Mouse (Mus musculus) hindlimb bud, embryonic 11.5 days (tissue): ENCODE data around the gene Dcun1d2.

Experiments
- DNase-seq: peaks from one replicate; pipeline ENCODE4 v3.0.0-alpha.2; 2012; ENCODE audit warnings: low read depth, low spot score; ENCODE audit errors: extremely low spot score

Gene Dcun1d2

DNA sequence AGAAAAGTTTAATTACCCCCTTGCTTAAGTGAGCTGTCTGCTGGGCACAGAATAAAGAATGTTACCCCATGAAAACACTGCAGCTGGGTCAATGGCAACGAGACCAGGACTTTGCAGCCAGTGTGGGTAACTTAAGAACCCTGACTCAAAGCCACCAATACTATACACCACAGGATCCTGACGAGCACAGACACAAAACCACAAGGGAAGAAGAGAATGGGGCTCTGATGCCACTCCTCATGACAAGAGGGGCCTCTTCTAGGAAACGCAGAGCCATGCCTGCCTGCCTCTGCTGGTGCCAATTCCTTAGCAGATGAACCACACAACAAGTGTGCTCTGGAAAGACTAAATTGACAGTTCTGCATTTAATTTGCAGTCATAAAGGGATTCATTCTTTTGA is 24.6 kb downstream of the Dcun1d2 start:
- DNase-seq, result no peak

GRCm38 (mm10) chr8:13254019-13254418 is 33.9 kb downstream of the Dcun1d2 start, which contains the start of gene Adprhl1:
Gene Adprhl1 (minus strand): TSS chr8:13254162.
- DNase-seq, result no peak

DNA sequence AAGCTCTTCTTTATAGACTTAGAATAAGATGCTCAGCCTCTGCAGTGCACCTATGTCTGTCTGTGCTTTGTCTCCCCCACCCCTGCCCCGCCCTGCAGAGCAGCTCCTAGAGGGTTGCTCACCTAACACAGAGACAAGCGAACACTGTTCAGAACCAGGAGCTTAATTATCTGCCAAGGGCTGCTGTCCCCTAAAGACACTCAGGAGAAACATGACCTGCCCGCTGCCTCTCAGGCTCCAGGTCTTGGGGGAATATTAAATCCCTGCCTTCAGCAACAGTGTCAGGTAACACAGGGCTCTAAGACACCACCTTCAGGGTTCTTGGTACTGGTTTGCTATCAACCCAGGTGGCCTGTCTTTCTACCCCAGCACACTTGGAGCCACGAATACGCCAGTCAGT is 34.5 kb downstream of the Dcun1d2 start:
- no peak for DNase-seq

DNA sequence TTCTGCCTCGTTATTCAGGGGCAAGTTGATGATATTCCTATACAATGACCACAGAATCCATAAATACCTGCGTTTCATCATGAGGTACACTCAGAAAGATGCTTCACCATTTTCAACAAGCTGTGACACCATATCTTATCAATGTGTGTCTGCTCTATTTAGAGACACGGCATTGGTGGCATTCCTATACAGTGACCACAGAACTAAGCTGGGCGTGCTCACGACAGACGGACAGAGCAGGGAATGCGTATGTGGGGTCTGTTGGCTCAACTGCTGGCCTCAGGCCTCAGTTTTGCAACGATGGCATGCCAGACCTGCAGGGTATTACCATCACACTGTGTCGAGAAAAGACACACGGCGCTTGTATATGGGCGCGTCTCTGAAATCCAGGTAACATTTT is 35.1 kb downstream of the Dcun1d2 start:
- DNase-seq, result no peak

GRCm38 (mm10) chr8:13244343-13244880 is 43.5 kb downstream of the Dcun1d2 start:
- no peak for DNase-seq

DNA sequence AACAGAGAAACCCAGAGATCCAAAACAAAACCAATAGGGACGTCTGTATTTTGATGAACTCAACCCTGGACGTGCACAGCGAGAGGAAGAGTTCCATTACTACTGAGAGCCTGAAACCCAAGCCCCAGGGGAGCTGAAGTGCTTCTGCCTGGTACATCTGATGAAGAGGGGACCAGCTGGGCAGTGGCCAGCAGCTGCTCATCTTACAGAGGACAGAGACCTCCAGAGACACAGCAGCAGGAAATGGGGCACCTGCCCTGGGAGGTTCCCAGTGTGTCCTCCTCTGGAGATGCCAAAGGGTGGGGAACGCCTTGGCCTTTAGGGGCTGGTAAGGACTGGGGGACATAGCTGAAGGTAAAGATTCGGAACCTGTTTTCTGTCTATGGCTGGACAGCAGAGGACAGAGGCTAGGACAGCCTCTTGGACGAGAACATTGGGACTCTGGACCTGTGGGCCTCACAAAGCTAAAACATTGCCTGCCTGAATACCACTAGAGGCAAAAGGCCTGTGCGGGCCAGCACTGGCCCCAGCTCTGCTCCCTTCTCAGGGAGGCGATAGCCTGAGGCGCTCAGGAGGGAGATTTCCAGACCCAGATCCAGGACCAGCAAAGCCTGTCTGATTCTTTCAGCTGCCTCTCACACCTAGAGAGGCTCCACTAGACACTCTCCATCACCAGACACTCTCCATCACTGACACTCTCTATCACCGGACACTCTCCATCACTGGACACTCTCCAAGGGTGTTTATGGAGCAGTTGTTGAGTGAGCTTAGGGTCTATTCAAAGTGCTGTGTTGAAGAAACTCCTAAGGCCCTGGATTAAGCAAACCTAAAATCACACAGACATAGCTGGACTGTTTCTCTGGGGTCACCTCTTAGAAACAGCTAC is 44.7 kb downstream of the Dcun1d2 start:
- no peak for DNase-seq

DNA sequence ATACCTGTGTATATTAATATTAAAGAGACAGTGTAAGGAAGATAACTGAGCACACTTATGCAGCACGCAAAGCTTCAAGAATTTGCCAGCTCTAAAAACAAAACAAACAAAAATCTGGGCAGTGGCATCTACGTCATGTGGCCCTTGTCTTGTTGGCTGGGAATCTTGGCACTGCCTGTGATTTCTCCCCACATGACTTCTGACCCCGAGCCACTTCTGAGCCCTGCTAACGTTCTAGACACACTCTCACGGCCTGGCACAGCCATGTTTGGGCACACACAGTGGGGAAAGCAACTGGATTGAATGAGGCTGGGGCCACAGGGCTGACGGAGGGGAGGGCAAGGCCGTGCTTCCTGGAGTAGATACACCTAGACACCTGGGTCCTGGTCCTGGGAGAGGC is 47.2 kb downstream of the Dcun1d2 start:
- no peak for DNase-seq

DNA sequence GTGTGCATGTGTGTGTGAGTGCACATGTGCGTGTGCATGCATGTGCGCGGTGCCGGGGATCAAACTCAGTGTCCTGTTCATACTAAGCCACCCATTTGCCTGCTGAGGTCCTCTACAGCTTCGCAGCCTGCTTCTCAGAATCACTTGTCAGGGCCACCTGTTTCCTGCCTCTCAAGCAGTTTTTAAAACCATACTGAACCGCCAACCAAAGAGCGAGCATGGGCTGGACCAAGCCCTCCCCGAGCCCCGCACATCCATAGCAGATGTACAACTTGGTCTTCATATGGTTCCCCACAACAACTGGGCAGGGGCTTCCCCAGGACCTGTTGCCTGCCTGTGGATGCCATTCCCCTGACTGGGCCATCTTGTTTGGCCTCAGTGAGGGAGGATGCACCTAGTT is 47.9 kb downstream of the Dcun1d2 start:
- no peak for DNase-seq

DNA sequence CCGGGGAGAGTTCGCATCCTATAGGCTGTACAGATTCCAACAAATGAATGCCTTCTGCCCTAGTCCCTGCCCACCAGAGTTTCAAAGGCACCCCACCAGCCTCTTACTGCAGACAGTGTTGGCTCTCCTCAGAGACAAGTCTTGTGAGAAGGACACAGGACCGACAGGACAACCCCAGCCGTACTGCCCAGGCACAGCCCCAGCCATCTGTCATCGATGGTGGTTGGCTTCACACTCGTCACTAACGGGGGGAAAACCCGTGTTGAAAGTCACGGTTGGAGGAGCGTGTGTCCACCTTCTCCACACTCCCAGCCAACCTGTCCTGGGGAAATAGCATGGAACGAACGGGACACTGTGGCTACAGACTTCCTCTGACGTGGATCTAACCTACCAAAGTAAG is 53.1 kb downstream of the Dcun1d2 start:
- no peak for DNase-seq

GRCm38 (mm10) chr8:13230471-13230870 is 57.5 kb downstream of the Dcun1d2 start:
- DNase-seq, result no peak

GRCm38 (mm10) chr8:13229802-13230201 is 58.1 kb downstream of the Dcun1d2 start:
- no peak for DNase-seq

DNA sequence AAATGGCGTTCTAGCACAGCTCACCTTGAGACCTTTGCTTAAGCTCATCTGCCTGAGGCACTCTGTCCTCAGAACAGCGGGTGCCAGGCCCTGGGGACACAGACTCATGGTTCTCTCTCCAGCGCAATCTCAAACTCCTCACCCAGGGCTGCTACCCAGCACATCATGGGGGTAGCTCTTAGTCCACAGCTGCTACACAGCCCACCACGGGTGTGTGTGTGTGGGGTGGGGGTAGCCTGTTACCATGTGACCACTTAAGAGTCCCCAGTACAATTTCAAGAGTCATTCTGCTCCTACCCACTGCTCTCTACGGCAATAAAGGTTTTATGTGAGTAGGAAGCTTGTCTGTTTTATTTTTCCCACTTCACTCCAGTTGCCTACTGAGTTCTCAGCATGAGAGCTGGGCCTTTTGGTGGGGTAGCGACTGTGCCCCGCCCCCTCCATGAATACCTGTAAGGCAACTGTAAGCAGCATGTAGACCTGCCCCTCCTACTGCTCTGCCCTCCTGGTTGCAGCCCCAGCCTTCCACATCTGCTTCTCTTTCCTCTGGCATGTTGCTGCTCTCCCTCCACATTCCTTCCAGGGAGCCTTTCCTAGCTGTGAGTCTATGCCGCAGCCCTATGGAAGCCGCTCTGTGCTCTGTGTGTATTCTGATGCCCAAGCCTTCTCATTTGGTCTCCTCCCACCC is 58.9 kb downstream of the Dcun1d2 start:
- no peak for DNase-seq

GRCm38 (mm10) chr8:13227184-13227583 is 60.7 kb downstream of the Dcun1d2 start:
- no peak for DNase-seq

DNA sequence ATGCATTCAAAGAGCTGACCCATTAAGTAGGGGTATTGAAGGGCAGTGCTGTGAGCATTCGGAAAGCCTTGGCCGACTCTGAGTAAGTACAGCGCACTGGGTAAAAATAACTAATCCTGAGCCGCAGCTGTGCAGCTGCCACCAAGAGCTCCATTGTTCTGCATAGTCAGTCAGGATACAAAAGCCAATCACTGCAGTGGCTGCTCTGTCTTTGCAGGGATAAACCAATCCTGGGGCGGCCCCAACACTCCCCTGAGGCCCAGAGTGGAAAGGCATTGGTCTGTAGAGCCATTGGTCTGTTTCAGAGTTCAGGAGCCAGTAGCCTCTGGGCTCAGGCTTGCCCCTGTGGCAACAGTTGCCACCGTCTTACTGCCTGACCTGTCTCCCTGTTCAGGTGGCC is 61.6 kb downstream of the Dcun1d2 start:
- DNase-seq, result no peak

DNA sequence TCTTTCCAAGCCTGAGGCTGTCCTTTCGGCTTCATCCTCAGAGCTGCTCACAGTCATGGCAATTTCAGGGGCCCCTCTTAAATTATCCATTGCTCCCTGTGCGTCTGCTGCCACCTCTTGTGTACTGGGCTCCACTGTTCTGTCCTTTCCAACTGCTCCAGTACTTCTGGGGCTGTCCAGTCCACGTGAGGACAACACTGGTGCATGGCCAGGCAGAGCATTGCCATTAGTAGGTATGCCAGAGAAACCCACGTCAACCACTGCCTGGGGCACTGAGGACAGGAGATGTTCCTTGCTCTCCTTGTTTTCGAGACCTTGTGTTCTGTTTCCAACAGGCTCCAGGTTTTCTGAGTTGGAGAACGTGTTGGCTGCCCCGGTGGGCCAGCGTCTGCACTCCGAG is 63.5 kb downstream of the Dcun1d2 start:
- DNase-seq, result no peak

- DNase-seq, result no peak
These were observed 69.5 kb downstream of the Dcun1d2 start for GRCm38 (mm10) chr8:13218441-13218840.

DNA sequence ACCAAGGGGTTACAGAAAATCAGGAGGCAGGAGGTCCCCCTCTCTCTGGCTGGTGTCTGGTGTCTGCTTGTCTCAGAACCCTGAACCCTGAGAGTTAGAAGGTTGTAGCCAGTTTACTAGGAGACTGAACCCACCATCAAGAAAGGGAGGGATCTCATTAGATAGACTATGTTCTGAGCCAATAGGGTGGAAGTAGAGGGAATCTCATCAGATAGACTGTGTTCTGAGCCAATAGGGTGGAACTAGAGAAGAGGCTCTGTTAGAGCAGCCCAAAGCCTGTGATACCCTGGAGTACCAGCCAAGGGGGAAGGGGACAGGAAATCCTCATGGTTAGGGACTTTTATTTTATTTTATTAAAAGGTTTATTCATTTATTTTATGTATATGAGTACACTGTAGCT is 69.9 kb downstream of the Dcun1d2 start:
- no peak for DNase-seq

- no peak for DNase-seq
These were observed 70.8 kb downstream of the Dcun1d2 start for GRCm38 (mm10) chr8:13217093-13217492.

DNA sequence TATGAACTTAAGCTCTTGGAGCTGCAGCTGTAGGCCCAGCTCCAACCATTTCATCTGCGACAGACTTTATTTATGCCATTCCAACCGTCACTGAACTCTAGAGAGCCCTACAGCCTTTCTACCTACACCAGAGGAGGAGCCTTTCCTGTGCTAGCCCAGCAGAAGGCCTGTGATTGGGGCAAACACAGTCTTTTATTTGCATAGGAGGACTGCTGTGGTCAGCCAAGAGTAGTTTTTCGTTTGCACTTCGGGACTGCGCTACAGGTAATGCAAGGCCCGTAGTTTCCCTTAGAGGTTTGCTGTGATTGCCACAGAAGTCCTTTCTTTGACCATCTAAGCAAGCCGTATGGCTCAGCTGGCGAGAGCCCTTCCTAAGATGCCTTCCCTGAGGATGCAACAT is 71.5 kb downstream of the Dcun1d2 start:
- no peak for DNase-seq

DNA sequence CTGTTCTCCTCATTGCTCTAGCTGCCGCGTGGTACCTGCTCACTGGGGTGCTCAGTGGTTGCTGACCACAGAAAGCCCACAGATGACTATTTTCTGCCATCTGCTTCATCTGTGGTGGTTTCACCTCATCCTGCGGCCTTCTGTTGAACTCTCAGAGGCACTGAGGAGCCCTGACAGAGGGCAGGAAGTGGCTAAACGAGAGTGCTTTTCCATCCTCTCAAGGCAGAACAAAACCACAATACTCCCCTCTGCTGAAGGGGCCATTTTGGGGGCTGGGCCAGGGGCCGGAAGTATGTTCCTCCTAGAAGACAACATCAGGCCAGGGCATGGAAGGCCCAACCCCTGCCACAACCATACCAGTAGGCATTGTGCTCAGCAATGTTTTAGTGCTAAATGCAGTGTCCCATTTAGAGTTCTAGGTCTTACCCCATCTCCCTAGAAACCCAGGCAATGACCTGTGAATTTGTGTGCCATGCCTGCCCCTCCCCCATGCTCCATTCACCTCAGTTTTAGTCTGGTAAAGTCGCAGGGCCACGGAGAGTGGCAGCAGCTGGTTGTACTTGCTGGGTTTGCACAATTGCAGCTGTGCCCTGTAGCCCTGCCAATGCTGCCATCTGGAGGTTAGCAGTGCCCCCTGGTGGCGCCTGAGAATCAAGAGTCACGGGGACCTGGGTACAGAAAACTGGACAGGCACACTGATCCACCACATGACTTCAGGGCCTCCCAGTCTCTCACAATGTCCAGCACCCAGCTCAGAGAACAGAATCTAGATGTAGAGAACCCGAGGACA is 74.3 kb downstream of the Dcun1d2 start:
- peak; percentile 41 for DNase-seq

DNA sequence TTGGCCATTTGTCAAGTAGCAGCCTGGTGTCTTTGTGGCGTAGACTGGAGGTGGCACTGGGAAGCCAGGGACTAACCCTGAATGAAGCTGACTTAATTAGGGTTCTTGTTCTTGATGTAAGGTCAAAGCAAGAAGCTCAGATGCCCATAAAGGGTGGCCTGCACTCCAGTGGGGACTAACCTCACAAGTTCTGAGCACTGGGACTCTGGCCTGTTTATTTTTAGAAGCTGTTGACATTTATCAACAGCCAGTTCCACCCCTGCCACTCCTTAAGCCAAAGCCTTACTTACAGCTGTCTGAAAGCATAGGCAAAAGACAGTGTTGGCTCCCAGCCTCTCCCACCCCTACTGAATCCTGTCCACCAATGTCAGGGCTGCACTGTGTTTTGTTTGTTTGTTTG is 78.2 kb downstream of the Dcun1d2 start:
- no peak for DNase-seq
